Mouse (Mus musculus) urinary bladder, adult 2 months (tissue): Measurements from ENCODE around the gene Paqr5. TPM values are rescaled to one million over a fixed set of nuclear protein-coding genes. Genes with fewer than 3 reads are reported as not detected.

ENCODE experiments used
- DNase-seq: peaks from one replicate; pipeline ENCODE4 v3.0.0; 2022; ENCODE audit warnings: low spot score
- polyA plus RNA-seq: library from polyadenylated mRNA; depleted of rRNA; stranded (reverse); fragments of >200 nt; gene quantifications from 2 replicates; pipeline ENCODE4 v1.2.3, GENCODE M21; 2012

Paqr5 gene
- polyA plus RNA-seq, 1 experiment = 147 TPM

GRCm38 (mm10) chr9:62013316-62014097, 13.1 kb downstream of the Paqr5 start:
- no peak for DNase-seq

DNA sequence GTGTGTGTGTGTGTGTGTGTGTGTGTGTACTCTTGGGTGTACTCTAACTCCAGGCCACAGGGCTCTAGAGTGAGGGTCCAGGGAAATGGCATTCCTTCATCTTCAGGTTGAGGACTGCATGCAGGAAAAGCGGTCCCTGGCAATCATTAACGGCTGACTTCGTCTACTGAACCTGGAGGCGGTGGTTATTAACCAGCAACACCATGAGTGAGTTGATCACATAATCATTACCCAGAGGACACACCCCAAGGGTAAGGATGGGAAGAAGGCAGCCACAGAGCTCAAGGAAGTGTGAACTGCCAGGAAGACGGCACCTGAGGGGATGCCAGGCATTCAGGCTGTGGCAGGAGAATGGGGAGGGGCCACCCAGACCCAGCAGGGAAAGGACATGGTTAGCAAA, 18.3 kb downstream of the Paqr5 start:
- no peak for DNase-seq

DNA sequence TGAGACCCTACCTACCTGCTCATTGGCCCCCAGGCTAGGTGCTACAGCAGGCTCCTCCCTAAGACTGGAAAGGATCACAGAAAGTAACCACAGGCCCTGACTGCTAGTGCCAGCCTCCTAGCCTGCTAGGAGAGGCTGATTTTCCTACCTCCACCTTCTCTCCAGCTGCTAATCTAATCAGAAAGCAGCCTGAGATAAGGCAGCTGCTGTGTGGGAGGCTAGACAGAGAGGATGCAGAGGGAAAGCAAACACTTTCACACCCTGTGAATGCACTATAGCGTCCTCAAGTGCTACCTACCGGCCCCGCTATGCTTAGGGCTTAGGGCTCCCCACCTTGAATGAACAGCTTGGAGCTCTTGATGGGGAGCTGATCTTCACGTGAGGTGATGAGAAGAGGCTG, 19.6 kb downstream of the Paqr5 start:
- no peak for DNase-seq

- no peak for DNase-seq
Observed at GRCm38 (mm10) chr9:62003611-62004010, 23.0 kb downstream of the Paqr5 start.

DNA sequence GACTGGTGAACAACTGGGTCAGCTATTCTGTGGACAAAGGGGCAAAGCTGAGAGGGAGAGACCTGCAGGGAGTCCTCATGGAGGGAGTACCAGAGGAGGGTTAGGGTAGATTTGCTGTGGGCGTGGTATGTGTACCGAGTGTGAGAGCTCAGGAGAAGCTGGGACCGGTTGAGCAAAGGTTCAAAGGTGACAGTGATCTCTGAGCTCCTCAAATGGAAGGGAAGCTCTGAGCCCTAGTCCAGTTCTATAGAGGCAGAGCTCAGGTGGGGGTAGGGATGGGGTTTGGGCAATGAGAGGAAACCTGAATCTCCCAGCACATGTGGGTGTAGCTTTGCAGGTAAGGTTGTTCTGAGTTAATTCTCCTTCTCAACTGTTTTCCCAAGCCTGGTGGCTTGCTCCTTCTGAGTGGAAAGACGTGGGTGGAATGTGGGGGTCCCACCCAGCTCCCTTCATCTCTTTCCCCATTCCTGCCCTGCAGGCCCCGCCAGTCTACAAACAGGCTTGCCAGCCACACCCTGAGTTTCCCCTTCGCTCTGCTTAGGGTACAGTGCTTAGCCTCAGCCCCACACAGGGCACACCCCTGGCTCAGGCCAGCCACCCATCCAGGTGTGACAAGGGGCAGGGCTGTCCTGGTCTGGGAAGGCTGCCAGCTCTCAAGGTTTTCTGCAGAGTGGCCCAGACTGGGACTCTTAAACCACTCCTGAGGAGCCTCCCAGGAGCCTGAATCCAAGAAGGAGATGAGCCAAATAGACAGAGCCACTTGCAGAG, 26.8 kb downstream of the Paqr5 start:
- DNase-seq = peak; percentile 58

GRCm38 (mm10) chr9:61997860-61998259, 28.8 kb downstream of the Paqr5 start:
- peak; percentile 54 for DNase-seq

DNA sequence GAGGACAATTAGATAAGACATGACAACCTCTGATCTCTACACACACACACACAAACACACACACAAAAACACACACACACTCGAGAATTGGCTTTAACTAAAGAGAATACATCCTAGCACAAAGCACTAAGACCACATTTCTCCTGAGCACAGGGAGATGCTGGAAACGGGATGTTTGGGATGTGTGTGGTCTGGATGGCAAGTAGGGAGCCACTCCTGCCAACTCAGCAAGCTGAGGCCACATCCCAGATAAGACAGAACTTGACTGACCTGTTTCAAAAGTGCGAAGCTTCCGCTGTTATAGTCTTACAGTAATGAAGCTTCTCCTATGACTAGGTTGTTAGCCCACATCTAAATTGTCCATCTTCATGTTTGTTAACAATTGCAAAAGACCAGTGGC, 35.5 kb downstream of the Paqr5 start:
- DNase-seq = no peak

DNA sequence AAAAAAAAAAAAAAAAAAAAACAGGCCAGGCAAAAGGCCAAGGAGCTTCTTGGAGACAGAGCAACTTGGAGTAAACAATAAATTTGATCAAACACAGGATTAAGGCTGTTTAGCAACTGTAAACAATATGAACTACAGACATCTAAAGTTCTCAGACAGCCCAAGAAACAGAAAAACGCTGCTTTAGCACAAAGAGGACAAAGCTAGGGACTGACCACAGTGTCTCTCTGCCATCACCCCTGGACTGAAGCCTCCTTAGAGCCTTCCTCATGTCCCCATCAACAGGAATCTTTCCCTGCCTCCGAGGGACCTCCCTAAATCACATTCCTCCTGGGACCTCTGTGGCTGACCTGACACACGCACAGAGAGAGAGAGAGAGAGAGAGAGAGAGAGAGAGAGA, 35.9 kb downstream of the Paqr5 start:
- DNase-seq = no peak

GRCm38 (mm10) chr9:61986055-61986454, 40.6 kb downstream of the Paqr5 start:
- no peak for DNase-seq

- DNase-seq = no peak
Observed at GRCm38 (mm10) chr9:61985183-61985863, 41.3 kb downstream of the Paqr5 start.

DNA sequence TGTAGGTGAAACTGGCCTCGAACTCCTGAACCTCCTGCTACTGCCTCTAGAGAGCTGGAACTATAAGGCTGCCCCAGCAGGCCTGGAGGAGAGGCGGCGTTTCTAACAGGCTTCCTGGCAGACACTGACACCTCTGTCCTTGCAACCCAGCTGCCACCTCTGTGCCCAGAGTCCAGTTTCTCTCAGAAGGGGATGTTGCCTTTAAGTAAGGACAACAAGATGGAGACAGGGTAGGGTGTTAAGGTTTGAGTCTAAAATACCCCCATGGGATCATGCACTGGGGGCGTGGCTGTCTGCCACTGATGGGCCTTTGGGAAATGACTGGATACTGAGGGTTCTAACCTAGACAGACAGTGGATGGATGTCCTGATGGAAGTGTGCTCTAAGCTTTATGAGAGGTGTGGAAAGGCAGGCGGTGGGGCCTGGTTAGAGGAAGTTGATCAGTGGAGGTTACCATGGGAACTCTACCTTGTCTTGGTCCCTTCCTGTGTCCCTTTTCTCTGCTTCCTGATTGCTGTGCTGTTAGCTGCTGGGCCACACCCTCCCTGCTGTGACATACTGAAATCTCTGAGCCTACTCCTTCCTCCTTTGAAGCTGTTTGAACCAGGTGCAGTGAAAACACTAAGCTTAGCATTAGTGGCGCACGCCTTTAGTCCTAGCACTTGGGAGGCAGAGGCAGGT, 43.6 kb downstream of the Paqr5 start:
- no peak for DNase-seq

DNA sequence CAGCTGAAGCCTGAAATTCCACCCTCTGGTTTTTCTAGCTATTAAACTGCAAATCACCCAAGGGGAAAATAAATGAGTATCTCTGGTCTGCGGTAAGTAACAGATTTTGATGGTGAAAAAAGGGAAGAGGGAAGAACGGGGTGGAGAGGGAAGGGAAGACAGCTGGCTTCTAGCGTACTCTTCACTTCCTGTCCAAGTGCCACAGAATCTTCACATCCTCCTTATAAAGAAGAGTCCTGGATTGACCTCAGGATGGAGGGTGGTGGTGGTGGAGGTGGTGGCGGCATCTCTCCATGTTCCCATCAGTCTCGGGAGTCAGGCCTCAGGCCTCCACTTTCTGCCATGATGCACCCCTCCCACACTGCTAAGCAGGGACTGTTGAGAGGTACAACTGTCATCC, 44.8 kb downstream of the Paqr5 start:
- no peak for DNase-seq

DNA sequence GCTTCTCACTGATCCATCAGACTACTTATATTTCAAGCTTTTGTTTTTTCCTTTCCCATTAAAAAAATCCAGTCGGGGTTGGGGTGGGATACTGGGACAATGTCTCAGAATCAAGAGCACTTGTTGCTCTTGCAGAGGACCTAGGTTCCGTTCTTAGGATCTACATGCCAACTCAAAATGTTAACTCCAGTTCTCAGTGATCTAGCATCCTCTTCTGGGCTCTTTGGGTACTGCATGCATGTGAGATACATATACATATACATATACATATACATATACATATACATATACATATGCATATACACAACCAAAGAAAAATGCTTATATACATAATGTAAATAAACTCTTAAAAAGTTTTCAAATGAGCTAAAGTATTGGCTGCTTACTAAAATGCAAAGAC, 46.7 kb downstream of the Paqr5 start:
- no peak for DNase-seq

GRCm38 (mm10) chr9:61977258-61977945, 49.3 kb downstream of the Paqr5 start:
- DNase-seq = no peak

GRCm38 (mm10) chr9:61972031-61972430, 54.6 kb downstream of the Paqr5 start:
- no peak for DNase-seq

DNA sequence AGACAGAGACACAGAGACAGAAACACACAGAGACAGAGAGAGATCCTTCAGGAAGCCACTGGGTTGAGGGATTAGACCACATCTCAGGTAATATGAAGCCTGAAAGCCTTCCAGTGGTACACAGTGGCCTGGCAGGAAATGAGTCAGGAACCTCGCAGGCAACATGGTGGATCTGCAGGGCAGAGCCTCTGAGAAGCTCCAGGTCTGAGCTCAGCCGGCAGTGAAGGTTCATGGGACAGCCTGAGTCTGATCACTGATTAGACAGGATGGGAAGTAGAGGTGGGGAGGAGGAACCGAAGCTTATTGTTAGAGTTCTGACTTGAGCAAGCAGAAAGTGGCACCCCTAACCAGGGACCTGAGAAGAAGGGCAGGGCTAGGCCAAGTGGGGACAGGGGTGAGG, 55.6 kb downstream of the Paqr5 start:
- DNase-seq = no peak

GRCm38 (mm10) chr9:61967357-61967756, 59.3 kb downstream of the Paqr5 start:
- DNase-seq = no peak

DNA sequence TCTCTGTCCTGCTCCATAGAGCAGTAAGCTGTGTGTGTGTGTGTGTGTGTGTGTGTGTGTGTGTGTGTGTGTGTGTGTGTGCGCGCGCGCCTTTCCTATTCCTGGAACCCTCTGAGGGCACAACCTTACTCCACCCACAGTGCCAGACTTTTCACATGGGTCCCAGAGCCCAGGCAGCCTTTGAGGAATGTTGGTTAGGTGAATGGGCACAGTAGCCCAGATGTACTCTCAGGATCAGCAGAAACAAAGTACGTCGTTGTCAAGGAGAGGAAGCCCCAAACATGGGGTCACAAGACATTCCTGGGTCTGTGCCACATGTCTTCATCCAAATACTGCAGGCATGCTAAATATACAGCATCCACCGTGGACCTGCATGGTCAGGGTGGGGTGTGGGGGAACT, 60.7 kb downstream of the Paqr5 start:
- no peak for DNase-seq

GRCm38 (mm10) chr9:61965411-61965930, 61.2 kb downstream of the Paqr5 start:
- DNase-seq = no peak

- DNase-seq = no peak
Observed at GRCm38 (mm10) chr9:61963356-61963755, 63.3 kb downstream of the Paqr5 start.

GRCm38 (mm10) chr9:61961181-61961580, 65.5 kb downstream of the Paqr5 start:
- DNase-seq = no peak
